Mouse (Mus musculus) gastrocnemius, postnatal 4 days (tissue): ENCODE data around the gene Mast4. TPM values are rescaled to one million over a fixed set of nuclear protein-coding genes. Genes with fewer than 3 reads are reported as not detected.

Experiments
- DNase-seq, 2 experiments: peaks; one replicate each; pipeline ENCODE4 v3.0.0; 2021 to 2022; ENCODE audit warnings: low spot score in 2 of 2, mixed read lengths in 2 of 2
- total RNA-seq, 2 experiments: library from RNA; stranded (reverse); gene quantifications; 2 replicates each; pipeline ENCODE4 v1.2.3; 2021

Gene Mast4
- total RNA-seq, 2 experiments from 2014 or later: 45.1 to 46.7 TPM

GRCm38 (mm10) chr13:102932434-102932833 lies 401.9 kb downstream of the Mast4 start:
- DNase-seq: no peak

GRCm38 (mm10) chr13:102931951-102932350 lies 402.3 kb downstream of the Mast4 start:
- DNase-seq: no peak

- no peak for DNase-seq
Observed at GRCm38 (mm10) chr13:102925844-102926598, 408.3 kb downstream of the Mast4 start.

- DNase-seq: no peak
Observed at GRCm38 (mm10) chr13:102919741-102920140, 414.6 kb downstream of the Mast4 start.

- no peak for DNase-seq
Observed at GRCm38 (mm10) chr13:102918616-102919015, 415.7 kb downstream of the Mast4 start.

- DNase-seq: no peak
Observed at GRCm38 (mm10) chr13:102915341-102915740, 419.0 kb downstream of the Mast4 start.

- DNase-seq: no peak
Observed at GRCm38 (mm10) chr13:102914800-102915199, 419.5 kb downstream of the Mast4 start.

GRCm38 (mm10) chr13:102913919-102914318 lies 420.4 kb downstream of the Mast4 start:
- DNase-seq: peak in 1 of 2 experiments; percentile 4

- peak in 1 of 2 experiments; percentile 4 for DNase-seq
Observed at GRCm38 (mm10) chr13:102912867-102913266, 421.4 kb downstream of the Mast4 start.

- no peak for DNase-seq
Observed at GRCm38 (mm10) chr13:102909654-102910418, 424.5 kb downstream of the Mast4 start.

- no peak for DNase-seq
Observed at GRCm38 (mm10) chr13:102906661-102907009, 427.7 kb downstream of the Mast4 start.

GRCm38 (mm10) chr13:102906004-102906660 lies 428.2 kb downstream of the Mast4 start:
- peak; percentile 19 to 42 for DNase-seq

GRCm38 (mm10) chr13:102905361-102905950 lies 428.8 kb downstream of the Mast4 start:
- DNase-seq: peak in 1 of 2 experiments; percentile 18

GRCm38 (mm10) chr13:102903689-102904088 lies 430.6 kb downstream of the Mast4 start:
- DNase-seq: no peak

GRCm38 (mm10) chr13:102902123-102902522 lies 432.2 kb downstream of the Mast4 start:
- DNase-seq: peak in 1 of 2 experiments; percentile 5

- no peak for DNase-seq
Observed at GRCm38 (mm10) chr13:102900531-102900930, 433.8 kb downstream of the Mast4 start.

GRCm38 (mm10) chr13:102900083-102900420 lies 434.2 kb downstream of the Mast4 start:
- DNase-seq: no peak

- no peak for DNase-seq
Observed at GRCm38 (mm10) chr13:102899253-102900082, 434.8 kb downstream of the Mast4 start.

- DNase-seq: peak in 1 of 2 experiments; percentile 40
Observed at GRCm38 (mm10) chr13:102898374-102899131, 435.7 kb downstream of the Mast4 start.

- DNase-seq: no peak
Observed at GRCm38 (mm10) chr13:102896322-102896721, 438.0 kb downstream of the Mast4 start.
